In genomic region chr9:28617666-28618065, GRCm38 (mm10) we compare ENCODE assay signal across 14 mouse cellular contexts.
"Had no signal": no experiment of that assay in that cellular context is flagged by ENCODE, and none has a peak within 500 bp of the region (broad histone marks: within the 10 kb centered on the region; RNA-seq: fewer than 3 reads in every experiment).

No protein-coding gene starts in this region.

- ATAC-seq: lung, postnatal 0 days had no signal

- H3K27me3 ChIP-seq: liver, embryonic 15.5 days; neural tube, embryonic 15.5 days had no signal

- H3K4me1 ChIP-seq: limb, embryonic 10.5 days; liver, embryonic 15.5 days; midbrain, embryonic 10.5 days had no signal

- H3K27ac ChIP-seq: limb, embryonic 10.5 days; liver, embryonic 15.5 days; midbrain, embryonic 10.5 days; neural tube, embryonic 15.5 days had no signal

- H3K36me3 ChIP-seq: limb, embryonic 10.5 days; liver, embryonic 15.5 days; midbrain, embryonic 10.5 days; neural tube, embryonic 15.5 days had no signal

- H3K4me3 ChIP-seq: limb, embryonic 10.5 days; liver, embryonic 15.5 days; midbrain, embryonic 10.5 days; myocyte; neural tube, embryonic 15.5 days had no signal

- DNase-seq: kidney, postnatal 14 days; lung, adult 2 months; lung, postnatal 36 days; midbrain, embryonic 14.5 days; right cerebral cortex, postnatal 4 days; spleen, adult 18-20 months; thymus, adult 18-20 months; thymus, postnatal 14 days had no signal
